Mouse (Mus musculus) forebrain, embryonic 11.5 days (tissue): ENCODE measurements around the gene Gla. TPM values are rescaled to one million over a fixed set of nuclear protein-coding genes. Genes with fewer than 3 reads are reported as not detected.

Source experiments
- ATAC-seq: fragments of 200-750 bp; cut with Nextera tagmentation; replicated peaks from 2 replicates; pipeline ENCODE4 v1.8.0; 2017; ENCODE audit warnings: moderate TSS enrichment; ENCODE audit not compliant: low FRiP score
- DNase-seq: peaks from one replicate; pipeline ENCODE4 v3.0.0-alpha.2; 2017; ENCODE audit warnings: low spot score
- H3K27ac ChIP-seq: fragments of 300-500 bp; sonication (generic); 2 replicates; pipeline ENCODE4 v1.5.1; 2014; ENCODE audit warnings: low read depth, low read length
- H3K27me3 ChIP-seq: fragments of 300-500 bp; sonication (generic); 2 replicates; pipeline ENCODE4 v1.6.1; 2014; ENCODE audit warnings: mild to moderate bottlenecking, low read length, mixed read lengths; ENCODE audit not compliant: control insufficient read depth, insufficient read depth
- H3K36me3 ChIP-seq: fragments of 300-500 bp; sonication (generic); 2 replicates; pipeline ENCODE4 v1.6.1; 2014; ENCODE audit warnings: mild to moderate bottlenecking, low read length, moderate library complexity, mixed read lengths; ENCODE audit not compliant: control insufficient read depth, insufficient read depth
- H3K4me1 ChIP-seq: fragments of 300-500 bp; sonication (generic); replicated peaks from 2 replicates; pipeline ENCODE4 v1.6.1; 2014; ENCODE audit warnings: low read length, mixed read lengths; ENCODE audit not compliant: control insufficient read depth, insufficient read depth
- H3K4me2 ChIP-seq: fragments of 300-500 bp; sonication (generic); 2 replicates; pipeline ENCODE4 v1.6.1; 2014; ENCODE audit warnings: low read depth, mild to moderate bottlenecking, low read length, moderate library complexity, mixed read lengths; ENCODE audit not compliant: severe bottlenecking
- H3K4me3 ChIP-seq: fragments of 300-500 bp; sonication (generic); 2 replicates; pipeline ENCODE4 v1.5.1; 2014; ENCODE audit warnings: low read depth, low read length
- H3K9ac ChIP-seq: fragments of 300-500 bp; sonication (generic); 2 replicates; pipeline ENCODE4 v1.6.1; 2014; ENCODE audit warnings: low read length
- H3K9me3 ChIP-seq: fragments of 300-500 bp; sonication (generic); 2 replicates; pipeline ENCODE4 v1.6.1; 2016; ENCODE audit warnings: low read length, mixed read lengths; ENCODE audit not compliant: control insufficient read depth
- WGBS: fragments of 180-500 bp; shearing (Covaris S2); extraction: QIAGEN DNeasy Blood & Tissue Kit; methylation state at CpG from one replicate; pipeline ENCODE4 v1.1.7; 2014; 5-methylcytosine and 5-hydroxymethylcytosine counted together
- polyA plus RNA-seq: library from polyadenylated mRNA; unstranded; fragments of >200 nt; fragmentation: Nextera tagmentation; extraction: Ambion mirVana; gene quantifications from 2 replicates; pipeline ENCODE4 v1.2.1, GENCODE M21; 2014

The Gla gene
- polyA plus RNA-seq, 1 experiment from 2014 or later = 3.9 TPM

DNA sequence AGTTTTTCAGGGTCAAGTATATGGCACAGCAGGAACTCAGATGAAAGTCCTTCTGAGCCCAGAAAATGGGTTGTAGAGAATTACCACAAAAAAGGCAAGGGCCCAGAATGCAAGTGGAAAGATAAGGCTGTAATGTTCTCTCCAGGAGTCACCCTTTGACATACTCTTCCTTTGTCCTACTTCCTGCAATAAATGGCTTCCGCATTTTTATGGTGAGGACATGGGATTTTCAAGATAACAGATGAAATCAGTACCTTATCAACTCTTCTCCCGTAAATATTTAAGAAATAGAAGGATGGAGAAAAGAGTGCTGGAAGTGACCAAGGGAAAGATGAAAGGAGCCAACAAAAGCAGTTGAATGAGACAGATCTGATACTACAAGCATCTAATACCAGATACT lies 27.3 kb upstream of the Gla start:
- no peaks in the 10 kb centered on the region for H3K9me3 ChIP-seq
- H3K4me2 ChIP-seq = no peak overlapping the region
- no peaks in the 10 kb centered on the region for H3K27me3 ChIP-seq
- ATAC-seq (no peak), DNase-seq (no peak)
- H3K4me3 ChIP-seq = no peak overlapping the region
- no peak overlapping the region for H3K27ac ChIP-seq
- no peaks in the 10 kb centered on the region for H3K4me1 ChIP-seq
- H3K36me3 ChIP-seq = no peaks in the 10 kb centered on the region
- WGBS = 91% methylated on average over 2 of the region's 2 CpGs
- H3K9ac ChIP-seq = no peak overlapping the region

DNA sequence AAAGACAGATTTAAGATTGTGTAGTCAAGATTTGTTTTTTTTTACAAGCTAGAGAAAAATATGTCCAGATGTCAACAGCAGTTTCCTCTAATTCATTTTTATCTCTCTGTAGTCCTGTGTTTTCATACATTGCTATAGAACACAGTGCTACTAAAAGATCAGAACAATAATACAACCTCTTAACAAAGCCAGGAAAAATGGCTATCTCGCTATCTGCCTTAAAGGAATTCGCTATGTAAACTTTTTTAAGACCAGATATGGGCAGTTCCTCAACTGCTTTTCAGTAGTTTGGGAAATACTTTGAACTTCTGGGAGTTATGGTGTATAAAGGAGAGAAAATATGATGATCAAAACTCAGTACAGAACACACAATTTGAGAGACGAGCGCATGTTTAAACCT lies 22.4 kb upstream of the Gla start:
- H3K9me3 ChIP-seq = no peaks in the 10 kb centered on the region
- ATAC-seq = no peak
- 89% methylated on average over 4 of the region's 4 CpGs for WGBS
- DNase-seq = no peak
- H3K4me3 ChIP-seq = no peak overlapping the region
- no peaks in the 10 kb centered on the region for H3K4me1 ChIP-seq
- H3K9ac ChIP-seq = no peak overlapping the region
- no peak overlapping the region for H3K27ac ChIP-seq
- no peak overlapping the region for H3K4me2 ChIP-seq
- H3K36me3 ChIP-seq = no peaks in the 10 kb centered on the region
- no peaks in the 10 kb centered on the region for H3K27me3 ChIP-seq

DNA sequence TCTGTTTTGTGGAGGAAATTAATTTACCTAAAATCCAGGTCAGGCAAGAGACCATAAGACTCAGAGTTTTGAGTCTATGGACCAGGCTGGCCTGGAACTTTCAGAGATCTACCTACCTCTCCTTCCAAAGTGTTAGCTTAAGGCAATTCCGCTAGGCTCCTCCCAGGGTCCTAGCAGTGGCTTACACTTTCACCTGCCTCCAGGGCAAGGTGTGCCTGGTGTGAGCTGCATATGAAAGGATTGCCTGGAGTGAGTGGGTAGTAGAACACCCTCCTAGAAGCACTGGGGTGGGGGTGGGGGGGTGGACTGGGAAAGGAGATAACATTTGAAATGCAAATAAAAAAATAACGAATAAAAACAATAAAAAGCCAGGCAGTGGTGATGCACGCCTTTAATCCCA lies 20.8 kb upstream of the Gla start:
- Histone ChIP-seq H3K27me3 (no peaks in the 10 kb centered on the region), H3K36me3 (no peaks in the 10 kb centered on the region), H3K4me1 (no peaks in the 10 kb centered on the region), H3K27ac (no peak overlapping the region), H3K4me2 (no peak overlapping the region), H3K9ac (no peak overlapping the region), H3K4me3 (no peak overlapping the region), H3K9me3 (no peaks in the 10 kb centered on the region)
- WGBS = 91% methylated on average over 3 of the region's 3 CpGs
- no peak for DNase-seq
- no peak for ATAC-seq

DNA sequence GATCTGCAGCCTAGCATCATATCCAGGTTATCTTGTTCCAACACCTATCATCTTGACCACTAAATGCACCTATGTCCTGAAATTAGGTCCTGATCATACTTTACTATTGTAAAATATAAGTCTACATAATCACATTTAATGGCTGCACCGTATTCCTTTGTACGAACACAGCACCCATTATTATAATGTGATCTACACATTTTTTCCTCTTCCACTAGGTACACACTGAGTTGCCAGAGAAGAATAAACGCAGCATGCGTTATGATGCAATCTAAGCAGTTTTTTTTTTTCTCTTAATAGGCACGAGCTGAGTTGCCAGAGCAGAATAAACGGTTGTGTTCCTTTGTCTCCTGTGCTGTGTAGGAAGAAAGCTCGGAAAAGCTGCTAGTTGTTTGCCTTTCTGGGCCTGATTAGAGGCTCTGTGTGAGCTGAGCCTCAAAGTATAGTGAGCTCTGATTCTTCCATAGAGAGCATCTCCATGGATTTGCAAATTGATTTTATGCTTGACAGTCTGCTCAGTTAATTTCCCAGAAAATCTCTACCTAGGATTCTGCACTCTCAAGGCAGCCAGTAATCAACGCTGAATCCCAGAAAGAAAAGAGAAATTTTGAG lies 19.4 kb upstream of the Gla start:
- Histone ChIP-seq H3K4me3 (no peak overlapping the region), H3K4me1 (no peaks in the 10 kb centered on the region), H3K27me3 (no peaks in the 10 kb centered on the region), H3K9ac (no peak overlapping the region), H3K9me3 (no peaks in the 10 kb centered on the region), H3K27ac (peak overlapping the region; percentile 53), H3K4me2 (no peak overlapping the region), H3K36me3 (no peaks in the 10 kb centered on the region)
- no peak for DNase-seq
- ATAC-seq = peak; percentile 83
- WGBS = 26% methylated on average over 8 of the region's 8 CpGs

DNA sequence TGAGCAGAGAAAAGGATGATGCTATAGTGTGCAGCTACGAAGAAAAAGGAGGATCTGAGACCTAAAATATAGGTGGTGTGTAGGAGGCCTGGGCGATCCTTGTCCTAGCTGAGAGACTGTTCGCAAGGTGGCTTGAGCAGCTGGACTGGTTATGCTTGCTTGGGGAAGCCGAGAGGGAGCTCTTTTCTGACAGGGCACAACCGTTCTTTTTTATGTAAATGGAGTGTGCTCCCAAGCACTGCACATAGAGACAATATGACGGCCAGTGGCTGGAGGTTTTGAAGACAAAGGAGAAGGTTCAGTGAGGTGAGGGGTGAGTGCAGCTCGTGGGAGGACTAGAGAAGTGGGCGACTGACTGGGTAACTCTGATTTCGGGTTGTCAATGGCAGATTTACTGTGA lies 18.8 kb upstream of the Gla start:
- no peak overlapping the region for H3K4me3 ChIP-seq
- WGBS = 26% methylated on average over 9 of the region's 9 CpGs
- peak overlapping the region; percentile 53; the same call in 1 of the 2 replicates for H3K27ac ChIP-seq

DNA sequence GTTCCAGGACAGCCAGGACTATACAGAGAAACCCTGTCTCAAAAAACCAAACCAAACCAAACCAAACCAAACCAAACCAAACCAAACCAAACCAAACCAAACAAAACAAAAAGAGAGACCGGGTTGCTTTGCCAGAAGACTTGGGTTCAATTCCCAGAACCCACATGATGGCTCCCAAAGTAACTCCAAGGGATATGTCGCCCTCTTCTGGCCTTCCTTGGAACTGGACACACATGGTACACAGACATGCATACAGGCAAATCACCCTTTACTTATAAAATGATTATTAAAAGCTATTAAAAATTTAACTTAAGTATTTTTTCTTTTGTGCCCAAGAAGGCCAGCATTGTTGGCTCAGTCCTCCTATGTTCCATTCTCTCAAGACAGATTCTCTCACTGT lies 13.4 kb upstream of the Gla start:
- H3K9me3 ChIP-seq = no peaks in the 10 kb centered on the region
- no peak overlapping the region for H3K4me2 ChIP-seq
- no peak overlapping the region for H3K4me3 ChIP-seq
- WGBS = 60% methylated on average over 2 of the region's 2 CpGs
- no peak for ATAC-seq
- no peak for DNase-seq
- H3K4me1 ChIP-seq = no peaks in the 10 kb centered on the region
- H3K27me3 ChIP-seq = no peaks in the 10 kb centered on the region
- H3K9ac ChIP-seq = no peak overlapping the region
- no peaks in the 10 kb centered on the region for H3K36me3 ChIP-seq
- H3K27ac ChIP-seq = no peak overlapping the region

More for the DNA sequence above, 18.8 kb upstream of the Gla start:
- H3K9me3 ChIP-seq = no peaks in the 10 kb centered on the region
- 0 out of 2 replicates have a peak overlapping the region, but pooled peaks have one; percentile 20 for H3K9ac ChIP-seq
- ATAC-seq (peak; percentile 73), DNase-seq (no peak)
- H3K4me2 ChIP-seq = 0 out of 2 replicates have a peak overlapping the region, but pooled peaks have one; percentile 21
- no peaks in the 10 kb centered on the region for H3K36me3 ChIP-seq
- H3K4me1 ChIP-seq = no peaks in the 10 kb centered on the region
- no peaks in the 10 kb centered on the region for H3K27me3 ChIP-seq

DNA sequence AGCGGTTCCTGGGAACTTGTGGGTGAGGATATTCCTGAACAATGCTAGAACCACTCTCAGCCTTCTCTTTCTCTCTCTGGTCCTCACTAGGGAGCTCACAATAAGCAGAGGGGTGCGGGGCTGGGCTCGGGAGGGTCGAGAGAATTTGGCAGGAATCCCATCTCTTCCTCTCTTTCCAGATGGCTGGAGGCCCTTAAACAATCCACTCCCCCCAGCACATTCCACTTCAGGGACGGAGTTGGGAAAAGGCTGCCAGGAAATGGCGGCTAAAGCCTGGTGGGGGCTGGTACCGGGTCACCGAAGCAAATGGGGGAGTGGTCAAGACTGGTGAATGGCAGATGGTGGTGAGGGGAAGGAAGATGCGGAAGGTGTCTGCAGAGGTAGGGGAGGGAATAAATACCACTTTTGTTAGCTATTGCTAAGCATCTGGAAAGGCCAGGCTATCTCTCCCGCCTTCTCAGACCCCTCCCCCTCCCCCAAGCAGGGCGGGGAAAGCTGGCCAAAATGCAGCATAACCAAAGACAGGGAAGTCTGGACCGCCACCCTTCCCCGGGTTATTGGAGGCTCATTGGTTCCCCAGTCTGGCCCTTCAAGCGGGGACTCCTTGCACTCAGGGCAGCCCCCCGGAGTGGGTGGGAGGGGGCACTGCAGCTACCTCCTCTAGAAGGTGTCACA lies 11.5 kb upstream of the Gla start:
- no peaks in the 10 kb centered on the region for H3K9me3 ChIP-seq
- H3K36me3 ChIP-seq = no peaks in the 10 kb centered on the region
- H3K9ac ChIP-seq = peak overlapping the region; percentile 50
- ATAC-seq (peak; percentile 90), DNase-seq (peak; percentile 77)
- H3K4me3 ChIP-seq = peak overlapping the region; percentile 20
- H3K4me2 ChIP-seq = peak overlapping the region; percentile 30
- H3K27me3 ChIP-seq = no peaks in the 10 kb centered on the region
- peak overlapping the region; percentile 76 for H3K27ac ChIP-seq
- 17% methylated on average over 14 of the region's 15 CpGs for WGBS
- no peaks in the 10 kb centered on the region for H3K4me1 ChIP-seq

DNA sequence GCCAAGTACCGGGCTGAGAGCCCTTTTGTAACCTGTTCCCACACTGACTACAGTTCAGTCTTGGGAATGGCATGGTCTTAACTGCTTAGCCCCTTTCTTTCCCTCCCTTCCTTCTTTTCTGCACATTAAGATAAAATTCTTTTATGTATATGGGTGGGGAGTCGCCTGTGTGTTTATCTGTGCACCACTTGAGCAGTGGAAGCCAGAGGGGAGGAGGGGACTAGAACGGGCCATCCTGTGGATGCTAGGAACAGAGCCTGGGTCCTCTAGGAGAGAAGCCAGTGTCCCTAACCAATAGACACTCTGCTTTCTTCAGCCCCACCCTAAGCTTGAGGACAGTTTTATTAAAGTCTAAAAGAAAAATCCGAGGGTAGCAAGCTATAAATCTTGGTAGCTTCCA lies 10.1 kb upstream of the Gla start:
- Histone ChIP-seq H3K4me3 (no peak overlapping the region), H3K9me3 (no peaks in the 10 kb centered on the region), H3K4me2 (no peak overlapping the region), H3K27me3 (no peaks in the 10 kb centered on the region), H3K4me1 (no peaks in the 10 kb centered on the region), H3K36me3 (no peaks in the 10 kb centered on the region), H3K9ac (no peak overlapping the region), H3K27ac (no peak overlapping the region)
- DNase-seq (no peak), ATAC-seq (no peak)
- WGBS = 86% methylated on average over 4 of the region's 4 CpGs

DNA sequence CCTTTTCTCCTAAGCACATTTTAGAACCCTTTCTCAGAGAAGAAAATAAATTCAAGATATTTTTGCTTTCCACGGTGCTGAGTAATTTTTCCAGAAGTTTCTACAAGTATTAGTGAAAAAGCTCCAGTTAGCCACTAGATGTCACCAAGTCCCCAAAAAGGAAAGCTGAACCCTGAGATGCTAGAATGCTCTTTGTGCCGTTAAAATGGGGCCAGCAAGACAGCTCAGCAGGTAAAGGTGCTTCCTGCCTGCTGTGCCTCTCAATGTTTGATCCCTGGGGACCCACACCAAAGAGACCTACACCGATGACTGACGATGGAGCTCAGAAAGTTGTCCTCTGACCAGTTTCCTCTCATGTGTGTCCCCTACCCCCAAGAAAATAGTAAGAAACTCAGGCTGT lies 8.5 kb upstream of the Gla start:
- Histone ChIP-seq H3K4me1 (no peaks in the 10 kb centered on the region), H3K4me3 (no peak overlapping the region), H3K27me3 (no peaks in the 10 kb centered on the region), H3K27ac (no peak overlapping the region), H3K36me3 (no peaks in the 10 kb centered on the region), H3K9ac (no peak overlapping the region), H3K4me2 (no peak overlapping the region), H3K9me3 (no peaks in the 10 kb centered on the region)
- ATAC-seq (no peak), DNase-seq (no peak)
- WGBS = 43% methylated on average over 4 of the region's 4 CpGs
